Mouse (Mus musculus): ENCODE measurements around the gene Bri3.

Gene Bri3

GRCm38 (mm10) chr5:144243901-144244487 is at the start of gene Bri3:
Bri3 (plus strand) TSS chr5:144244437.
- DNase-seq = no peak

DNA sequence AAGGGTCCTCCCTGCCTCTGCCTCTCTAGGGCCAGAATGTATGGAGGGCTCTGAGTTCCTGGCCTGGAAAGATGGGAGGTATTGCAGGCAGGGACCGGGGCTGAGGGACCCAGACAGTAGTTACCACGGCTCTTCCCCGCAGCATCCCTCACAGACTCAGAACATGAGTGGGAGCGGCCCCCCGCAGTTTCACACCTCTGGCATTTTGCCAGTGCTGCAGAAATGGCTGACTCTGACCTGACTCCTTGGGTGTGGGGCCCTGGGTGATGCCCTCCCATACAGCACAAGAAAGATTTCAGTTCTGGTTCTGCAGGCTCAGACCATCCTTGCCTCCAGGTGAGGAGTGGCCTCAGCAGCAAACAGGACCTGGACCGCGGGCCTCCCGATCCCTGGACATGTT is 48.7 kb upstream of the Bri3 start:
- DNase-seq = peak in 1 of 2 experiments; percentile 58

DNA sequence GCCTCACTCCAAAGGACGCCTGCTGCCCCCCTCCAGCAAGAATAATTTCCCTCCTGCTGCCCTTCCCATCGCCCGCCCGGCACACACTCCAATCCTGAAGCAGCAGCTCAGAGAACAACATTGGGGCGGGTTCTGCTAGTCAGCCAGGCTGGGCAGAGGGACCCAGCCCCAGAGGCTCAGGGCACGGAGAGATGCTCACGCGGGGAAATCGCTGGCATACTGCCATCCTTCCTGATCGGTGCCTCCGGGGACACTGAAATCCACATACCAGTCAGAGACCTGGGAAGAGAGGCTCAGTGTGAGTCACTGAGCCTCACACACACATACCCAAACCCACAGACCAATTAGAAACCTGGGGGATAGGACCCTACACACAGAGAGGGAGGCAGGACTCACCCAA is 43.6 kb upstream of the Bri3 start:
- DNase-seq = peak in 1 of 2 experiments; percentile 60

GRCm38 (mm10) chr5:144202430-144202829 is 41.8 kb upstream of the Bri3 start:
- peak in 1 of 2 experiments; percentile 33 for DNase-seq

DNA sequence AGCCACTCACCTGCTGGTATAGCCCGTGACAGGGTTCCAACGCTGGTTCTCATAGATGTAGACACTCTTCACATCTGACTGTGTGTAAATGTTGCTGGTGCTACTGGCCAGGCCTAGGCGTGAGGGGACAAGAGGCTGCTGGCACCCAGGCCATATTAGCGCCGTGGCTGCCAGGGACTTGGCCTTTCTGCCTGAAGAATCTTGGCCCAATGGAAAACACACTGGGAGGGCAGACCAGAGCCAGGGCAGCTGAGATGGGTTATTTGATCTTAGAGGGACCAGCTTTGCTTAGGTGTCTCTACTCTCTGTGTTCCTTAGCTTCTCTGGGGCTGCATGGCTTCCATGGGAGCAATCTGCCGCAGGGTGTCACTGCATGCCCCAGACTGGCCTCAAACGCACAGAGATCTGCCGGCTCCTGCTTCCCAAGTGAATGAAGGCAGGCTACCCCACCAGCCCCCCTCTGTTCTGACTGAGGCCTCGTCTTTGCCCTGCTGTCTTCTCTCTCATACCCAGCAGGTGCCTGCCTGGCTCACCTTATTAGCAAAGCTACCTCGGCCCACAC is 40.8 kb upstream of the Bri3 start:
- DNase-seq = peak; percentile 64 to 70

DNA sequence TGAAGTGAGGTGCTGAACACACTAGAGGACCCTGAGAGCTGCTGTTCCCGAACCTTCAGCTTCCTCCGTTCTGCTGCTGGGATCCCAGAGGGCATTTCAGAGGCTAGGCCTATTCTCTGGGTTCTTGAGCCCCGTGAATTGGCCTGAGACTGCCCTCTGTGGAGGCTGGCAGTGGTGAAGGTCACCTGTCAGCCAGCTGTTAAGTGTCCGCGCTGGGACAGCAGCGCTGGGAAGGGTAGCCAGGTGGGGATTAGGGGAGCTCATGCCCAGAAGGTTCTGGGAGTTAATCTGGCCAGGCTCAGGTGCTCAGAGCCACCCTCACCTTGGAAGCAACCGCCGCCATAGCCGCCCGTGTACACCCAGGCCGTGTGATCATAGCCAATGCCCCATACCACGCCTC is 39.9 kb upstream of the Bri3 start:
- peak in 1 of 2 experiments; percentile 36 for DNase-seq

GRCm38 (mm10) chr5:144204911-144205310 is 39.3 kb upstream of the Bri3 start:
- peak in 1 of 2 experiments; percentile 60 for DNase-seq

DNA sequence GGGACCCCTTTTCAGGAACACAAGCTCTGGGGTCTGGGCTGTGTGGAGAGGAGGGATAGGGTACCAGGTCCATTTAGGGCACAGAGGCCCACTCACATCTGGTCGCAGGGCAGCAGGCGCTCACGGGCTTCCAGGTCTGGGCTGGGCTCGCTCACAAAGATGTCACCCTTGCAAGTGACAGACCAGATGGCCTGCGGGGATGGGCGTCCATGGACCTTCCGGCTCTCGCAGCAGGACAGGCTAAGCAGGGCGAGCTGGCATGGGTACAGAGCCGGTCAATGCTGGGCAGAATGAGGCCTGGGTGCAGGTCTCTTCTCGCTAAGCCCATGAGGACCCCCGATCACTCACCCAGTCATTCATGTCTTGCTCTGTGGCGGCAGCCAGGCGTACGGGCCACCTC is 38.2 kb upstream of the Bri3 start:
- peak; percentile 55 to 71 for DNase-seq

DNA sequence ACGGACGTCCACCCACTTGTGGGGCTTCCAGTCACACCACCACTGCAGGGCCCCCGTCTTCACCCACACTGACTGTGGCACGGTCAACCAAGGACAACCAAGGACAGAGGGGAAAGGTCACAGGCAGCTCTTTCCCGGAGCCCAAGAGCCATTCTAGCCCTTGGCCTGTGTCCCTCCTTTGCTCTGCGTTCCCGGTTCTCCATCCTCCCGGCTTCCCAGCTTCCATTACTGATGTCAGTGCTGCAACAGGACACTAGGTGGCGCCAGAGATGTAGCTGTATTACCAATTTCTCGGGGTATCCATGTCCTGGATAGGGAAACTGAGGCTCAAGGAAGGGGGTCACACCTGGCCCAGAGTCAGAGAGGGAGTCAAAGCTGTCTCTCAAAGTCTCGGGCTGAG is 36.8 kb upstream of the Bri3 start:
- DNase-seq = peak; percentile 70 to 78

DNA sequence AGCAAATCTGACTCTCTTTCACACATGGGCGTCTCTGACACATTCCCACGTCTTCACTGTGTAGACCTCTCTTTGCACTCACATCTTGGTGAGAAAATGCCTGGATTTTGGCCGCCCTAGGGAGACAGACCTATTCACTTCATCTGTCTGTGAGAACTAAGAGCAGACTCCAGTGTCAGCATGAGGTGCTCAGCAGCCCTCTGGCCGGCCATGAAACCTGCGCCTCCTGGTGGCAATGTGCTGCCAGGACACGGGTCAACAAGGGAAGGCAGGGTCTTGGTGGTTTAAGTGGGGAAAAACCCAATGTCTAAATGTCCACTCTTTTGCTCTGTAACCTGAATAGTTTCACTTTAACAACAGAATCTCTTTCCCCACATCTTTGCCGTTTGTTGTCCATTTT is 29.8 kb upstream of the Bri3 start:
- DNase-seq = peak; percentile 69 to 83

DNA sequence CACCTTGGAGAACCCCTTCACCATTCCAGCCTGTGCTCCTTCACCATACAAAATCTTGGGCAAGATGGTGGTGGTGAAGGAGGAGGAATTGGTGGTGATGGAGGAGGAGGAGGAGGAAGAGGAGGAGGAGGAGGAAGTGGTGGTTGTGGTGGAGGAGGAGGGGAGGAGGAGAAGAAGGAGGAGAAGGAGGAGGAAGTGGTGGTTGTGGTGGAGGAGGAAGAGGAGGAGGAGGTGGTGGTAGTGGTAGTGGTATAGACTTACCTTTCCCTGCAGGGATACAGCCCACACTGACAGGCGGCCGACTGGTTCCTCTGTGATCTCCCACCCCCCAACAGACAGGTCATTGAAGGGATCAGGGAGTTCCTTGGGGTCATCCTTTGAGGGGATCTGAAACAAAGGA is 28.2 kb upstream of the Bri3 start:
- DNase-seq = no peak

DNA sequence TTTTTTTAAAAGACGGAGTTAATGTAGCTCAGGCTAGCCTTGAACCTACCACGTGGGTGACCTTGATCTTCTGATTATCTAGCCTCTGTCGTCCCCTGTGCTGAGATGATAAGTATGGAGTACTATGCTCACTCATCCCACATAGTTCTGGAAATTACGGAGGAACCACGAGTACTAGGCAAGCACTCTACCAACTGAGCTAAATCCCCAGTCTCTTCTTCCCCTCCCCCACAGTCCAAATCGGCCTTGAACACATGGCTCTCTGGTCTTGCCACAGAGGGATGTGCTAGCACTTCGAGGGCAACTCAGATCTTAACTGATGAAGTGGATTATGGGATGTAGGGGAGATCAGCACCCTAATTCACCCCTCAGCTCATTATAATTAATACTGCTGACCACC is 26.2 kb upstream of the Bri3 start:
- DNase-seq = no peak

GRCm38 (mm10) chr5:144219306-144219705 is 24.9 kb upstream of the Bri3 start:
- DNase-seq = peak in 1 of 2 experiments; percentile 50

- DNase-seq = no peak
Measured at GRCm38 (mm10) chr5:144219936-144220335, 24.3 kb upstream of the Bri3 start.

- no peak for DNase-seq
Measured at GRCm38 (mm10) chr5:144221305-144221704, 22.9 kb upstream of the Bri3 start.

DNA sequence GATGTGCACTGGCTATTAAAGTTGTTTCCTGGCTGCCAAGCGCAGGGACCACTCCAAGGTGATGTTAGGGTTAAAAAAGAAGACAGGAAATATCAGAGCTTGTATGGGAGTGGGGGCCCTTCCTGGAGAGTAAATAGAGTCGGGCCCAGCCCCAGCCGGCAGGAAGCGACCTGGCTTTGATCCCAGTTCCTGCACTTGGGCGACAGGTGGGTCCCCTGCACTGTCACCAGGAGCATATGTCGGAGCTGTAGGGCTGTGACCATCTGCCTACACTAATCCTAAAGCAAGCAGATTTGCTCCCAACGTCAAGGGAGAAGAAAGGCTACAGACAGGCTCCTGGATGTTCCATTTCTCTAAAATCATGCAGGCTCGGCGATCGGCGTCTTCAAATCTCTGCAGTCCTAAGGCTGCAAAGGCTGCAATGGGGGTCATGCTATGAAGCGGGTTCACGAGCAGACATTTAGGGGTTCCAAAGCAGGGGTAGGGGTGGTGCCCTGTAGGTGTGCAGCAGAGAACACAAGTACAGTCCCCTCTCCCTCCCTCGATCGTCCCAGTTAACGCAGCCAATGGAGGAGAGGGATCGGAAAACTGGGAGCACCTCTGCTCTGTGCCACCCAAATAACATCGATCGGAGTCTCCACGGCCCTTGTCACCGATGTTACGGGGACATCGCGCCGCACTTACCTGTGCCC is 21.3 kb upstream of the Bri3 start:
- DNase-seq = peak; percentile 87 to 93

DNA sequence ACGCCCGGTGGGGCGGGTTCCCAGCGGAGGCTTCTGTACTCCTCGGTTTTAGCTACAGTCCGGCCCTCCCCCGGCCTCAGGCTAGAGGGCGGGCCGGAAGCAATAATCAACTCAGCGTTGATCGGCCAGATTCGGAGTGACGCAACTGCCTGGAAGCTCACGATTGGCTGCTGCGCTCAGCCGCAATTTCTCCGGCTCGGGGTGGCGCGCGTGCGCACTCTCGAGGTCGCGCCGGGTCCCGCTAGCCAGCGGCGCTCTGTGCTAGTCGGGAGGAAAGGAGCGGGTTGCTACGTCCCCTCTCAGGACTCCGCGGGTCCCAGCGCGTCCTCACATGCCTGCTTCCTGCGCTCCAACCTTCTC is 20.8 kb upstream of the Bri3 start, which contains the start of gene Tecpr1:
Gene Tecpr1, minus strand, starts transcription at position 113 of the 360 bp plus-strand sequence.
- DNase-seq = peak; percentile 96 to 98

DNA sequence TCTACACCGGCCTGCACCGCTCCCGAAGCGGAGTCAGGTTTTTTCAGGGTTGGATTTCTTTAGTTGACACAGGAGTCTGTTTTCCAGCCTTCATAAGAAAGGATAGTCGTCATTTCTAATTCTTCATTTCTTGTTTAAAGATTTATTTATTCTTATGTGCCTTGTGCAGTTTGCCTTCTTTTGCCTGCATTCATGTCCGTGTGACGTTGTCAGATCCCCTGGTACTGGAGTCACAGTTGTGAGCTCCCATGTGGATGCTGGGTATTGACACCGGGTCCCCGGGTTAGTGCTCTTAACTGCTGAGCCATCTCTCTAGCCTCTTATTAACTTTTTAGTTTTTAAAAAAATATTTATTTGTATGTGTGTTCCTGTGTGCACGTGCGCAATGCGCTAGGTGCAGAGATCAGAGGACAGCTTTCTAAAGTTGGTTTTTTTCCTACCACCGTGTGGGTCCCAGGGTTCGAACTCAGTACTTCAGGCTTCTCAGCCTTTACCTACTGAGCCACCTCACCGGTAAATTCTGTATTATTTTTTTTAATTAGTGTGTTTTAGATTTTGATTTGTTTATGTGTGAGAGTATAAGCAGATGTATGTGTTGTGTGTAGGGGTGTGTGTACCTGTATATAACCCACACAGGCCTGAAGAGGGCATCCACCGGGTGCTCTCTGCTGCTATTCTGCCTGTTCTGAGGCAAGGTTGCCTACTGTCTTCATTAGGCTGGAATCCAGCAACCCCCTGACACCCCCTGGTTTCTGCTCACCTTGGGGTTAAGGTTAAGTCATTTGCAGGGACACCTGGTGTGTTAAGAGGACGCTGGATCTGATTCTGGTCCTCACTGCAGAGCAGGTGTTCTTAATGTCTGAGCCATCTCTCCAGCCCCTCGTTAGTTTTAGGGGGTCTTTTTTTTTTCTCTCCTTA is 20.1 kb upstream of the Bri3 start:
- DNase-seq = peak in 1 of 2 experiments; percentile 43

GRCm38 (mm10) chr5:144226220-144226619 is 18.0 kb upstream of the Bri3 start:
- DNase-seq = no peak

DNA sequence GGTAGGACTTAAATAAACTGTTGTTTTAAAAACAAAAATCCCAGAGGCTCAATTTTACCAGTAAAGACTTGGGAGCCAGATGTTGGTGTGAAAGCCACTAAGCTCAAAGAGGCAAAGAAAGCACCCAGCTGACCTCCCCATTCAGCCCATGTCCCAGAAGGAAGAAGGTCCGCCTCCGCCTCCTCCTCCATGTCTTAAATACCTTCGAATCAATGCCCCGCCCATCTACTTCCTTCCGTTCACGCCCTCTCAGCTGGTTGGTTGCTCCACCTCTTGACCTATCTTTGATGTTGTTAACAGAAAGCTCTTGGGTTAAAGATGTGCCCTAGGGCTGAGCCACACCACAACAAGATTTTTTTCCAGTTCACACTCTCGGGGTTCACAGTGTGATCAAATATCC is 14.0 kb upstream of the Bri3 start:
- DNase-seq = no peak

- DNase-seq = no peak
Measured at GRCm38 (mm10) chr5:144231410-144231809, 12.8 kb upstream of the Bri3 start.

GRCm38 (mm10) chr5:144232531-144232930 is 11.7 kb upstream of the Bri3 start:
- no peak for DNase-seq

GRCm38 (mm10) chr5:144234222-144234621 is 10.0 kb upstream of the Bri3 start:
- no peak for DNase-seq
